ENCODE assay signal across 8 mouse cellular contexts in genomic region chr13:28953581-28953991, GRCm38 (mm10). TPM values are rescaled to one million over a fixed set of nuclear protein-coding genes. Genes with fewer than 3 reads are reported as not detected.
DNase-seq lines count a peak whose midpoint lies in the region; ATAC-seq and TF ChIP-seq lines count a peak whose summit lies in the region.

Sox4 (minus strand) TSS chr13:28953713.

- peaks cover 27% of the 10 kb centered on the region for H3K9me3 ChIP-seq in G1E (replicated peaks)
- H3K9me3 ChIP-seq in lung, embryonic 14.5 days (ENCODE audit: low read depth, low read length), result no peaks in the 10 kb centered on the region

- H3K27me3 ChIP-seq in G1E (ENCODE audit: insufficient read depth, low read length), result no peaks in the 10 kb centered on the region; the same call in 1 of the 2 replicates
- H3K27me3 ChIP-seq in cerebellum, adult 2 months (ENCODE audit: control insufficient read depth, insufficient read depth, low read length), result no peaks in the 10 kb centered on the region
- H3K27me3 ChIP-seq in lung, embryonic 14.5 days (ENCODE audit: insufficient read depth, low read length), result no peaks in the 10 kb centered on the region
- no peaks in the 10 kb centered on the region for H3K27me3 ChIP-seq in thymus, adult 2 months (ENCODE audit: control insufficient read depth, insufficient read depth, low read length)

- peak within 1 kb of the TSS; percentile 29 for H3K27ac ChIP-seq in cerebellum, adult 2 months (ENCODE audit: insufficient read depth, low read length)
- H3K27ac ChIP-seq in lung, embryonic 14.5 days (ENCODE audit: low read depth), result peak within 1 kb of the TSS; percentile 100
- peak within 1 kb of the TSS; percentile 87 for H3K27ac ChIP-seq in olfactory bulb, adult 2 months (ENCODE audit: insufficient read depth, low read depth, low read length)
- H3K27ac ChIP-seq in thymus, adult 2 months (ENCODE audit: control insufficient read depth, insufficient read depth, low read length), result peak within 1 kb of the TSS; percentile 80

- H3K4me1 ChIP-seq in G1E (ENCODE audit: insufficient read depth, low read depth, low read length), result no peaks in the 10 kb centered on the region; the same call in 1 of the 2 replicates
- H3K4me1 ChIP-seq in cerebellum, adult 2 months (ENCODE audit: control insufficient read depth, insufficient read depth, low read length), result no peaks in the 10 kb centered on the region
- peaks cover 1% of the 10 kb centered on the region; the same call in 1 of the 2 replicates for H3K4me1 ChIP-seq in lung, embryonic 14.5 days (ENCODE audit: insufficient read depth)
- peaks cover 1% of the 10 kb centered on the region for H3K4me1 ChIP-seq in olfactory bulb, adult 2 months (ENCODE audit: control insufficient read depth, insufficient read depth, low read length)
- peaks cover 6% of the 10 kb centered on the region for H3K4me1 ChIP-seq in thymus, adult 2 months (replicated peaks; ENCODE audit: control insufficient read depth, insufficient read depth, low read length)

- peak; percentile 55; the same call in 1 of the 2 replicates for TF ChIP-seq POLR2A in cerebellum, adult 2 months (IDR thresholded peaks at IDR 0.05; ENCODE audit: borderline replicate concordance, insufficient read depth, low read length)
- TF ChIP-seq POLR2A in olfactory bulb, adult 2 months (IDR thresholded peaks at IDR 0.05; ENCODE audit: insufficient read depth, low read depth, low read length), result peak; percentile 97
- TF ChIP-seq POLR2A in thymus, adult 2 months (IDR thresholded peaks at IDR 0.05; ENCODE audit: control insufficient read depth, extremely low read depth, insufficient read depth, low read length, poor library complexity), result peak; percentile 99

- under 1% methylated on average over 19 of the region's 19 CpGs for WGBS in cerebellum, adult 2 months
- WGBS in lung, embryonic 14.5 days, result under 1% methylated on average over 19 of the region's 19 CpGs
- under 1% methylated on average over 19 of the region's 19 CpGs for WGBS in olfactory bulb, adult 2 months
- WGBS in thymus, adult 2 months, result under 1% methylated on average over 19 of the region's 19 CpGs

- H3K9ac ChIP-seq in lung, embryonic 14.5 days, result peak within 1 kb of the TSS; percentile 100

- H3K4me2 ChIP-seq in lung, embryonic 14.5 days, result peak within 1 kb of the TSS; percentile 63

- ATAC-seq in G1E (ENCODE audit: extremely low read depth, insufficient number of reproducible peaks, low FRiP score, poor library complexity, severe bottlenecking), result no peak
- ATAC-seq in frontal cortex, adult (ENCODE audit: low TSS enrichment), result peak; percentile 43; the same call in 1 of the 2 replicates
- peak; percentile 75 to 88 for ATAC-seq in hematopoietic stem cell, adult 5-6 weeks (replicated peaks in 1 of 2; ENCODE audit: insufficient read depth in 1 of 2, low FRiP score in 2 of 2, low TSS enrichment in 1 of 2, low read depth in 1 of 2, poor library complexity in 2 of 2, severe bottlenecking in 2 of 2)
- ATAC-seq in lung, embryonic 14.5 days (ENCODE audit: insufficient read depth), result peak; percentile 89

- no peak for DNase-seq in G1E (ENCODE audit: low spot score)
- DNase-seq in cerebellum, adult 2 months, result peak; percentile 88 to 89
- peak; percentile 92 for DNase-seq in layer of hippocampus, adult 8-10 months (ENCODE audit: low spot score in 2 of 2)
- DNase-seq in lung, embryonic 14.5 days, result peak; percentile 99
- peak; percentile 97 for DNase-seq in thymus, adult 2 months

- H3K4me3 ChIP-seq in G1E (ENCODE audit: low read depth, low read length), result peak within 1 kb of the TSS; percentile 23; the same call in 1 of the 2 replicates
- H3K4me3 ChIP-seq in cerebellum, adult 2 months (replicated peaks; ENCODE audit: insufficient read depth, low read depth, low read length), result peak within 1 kb of the TSS; percentile 69
- H3K4me3 ChIP-seq in lung, embryonic 14.5 days (ENCODE audit: low read depth, low read length), result peak within 1 kb of the TSS; percentile 87
- peak within 1 kb of the TSS; percentile 84 for H3K4me3 ChIP-seq in olfactory bulb, adult 2 months (ENCODE audit: insufficient read depth, low read depth, low read length)
- peak within 1 kb of the TSS; percentile 98 for H3K4me3 ChIP-seq in thymus, adult 2 months (ENCODE audit: control insufficient read depth, insufficient read depth, low read length)

- no peak for TF ChIP-seq CTCF in G1E (IDR thresholded peaks at IDR 0.05; ENCODE audit: low read depth, low read length)
- no peak for TF ChIP-seq CTCF in cerebellum, adult 2 months (IDR thresholded peaks at IDR 0.05; ENCODE audit: borderline replicate concordance, insufficient read depth, low read depth, low read length)
- TF ChIP-seq CTCF in lung, embryonic 14.5 days (IDR thresholded peaks at IDR 0.05; ENCODE audit: low read depth), result no peak
- TF ChIP-seq CTCF in olfactory bulb, adult 2 months (IDR thresholded peaks at IDR 0.05; ENCODE audit: insufficient read depth, low read depth, low read length), result no peak
- no peak for TF ChIP-seq CTCF in thymus, adult 2 months (IDR thresholded peaks at IDR 0.05; ENCODE audit: borderline replicate concordance, control insufficient read depth, extremely low read depth, insufficient read depth, low read length, poor library complexity)

- no peaks in the 10 kb centered on the region for H3K36me3 ChIP-seq in G1E (replicated peaks)
- H3K36me3 ChIP-seq in lung, embryonic 14.5 days (ENCODE audit: insufficient read depth), result peaks cover 14% of the 10 kb centered on the region
- peaks cover under 1% of the 10 kb centered on the region; the same call in 1 of the 2 replicates for H3K36me3 ChIP-seq in thymus, adult 2 months (ENCODE audit: control insufficient read depth, insufficient read depth, low read length)

RNA-seq across cellular contexts. Expression of gene Sox4, which starts in this region (rescaled TPM):
- total RNA-seq in G1E (2014; fragmentation: Nextera tagmentation), result not detected in 2 replicates
- under 0.01 and 0.06 TPM in 2 replicates for total RNA-seq in G1E (2017)
- 0.02 TPM in 2 replicates for polyA plus RNA-seq in G1E (2012)
- 4.2 and 4.7 TPM in 2 replicates for polyA plus RNA-seq in cerebellum, adult 2 months (2012; rRNA removed)
- 150 and 177 TPM in 2 replicates for total RNA-seq in hematopoietic stem cell, adult 5-6 weeks (2017)
- total RNA-seq in layer of hippocampus, adult 8-10 months (2022), result 10 to 100 TPM; 13.5 to 16.0 (median 14.4) TPM
- 93.2 and 97.5 TPM in 2 replicates for polyA plus RNA-seq in lung, embryonic 14.5 days (2014; fragmentation: Nextera tagmentation; extraction: Ambion mirVana)
- polyA plus RNA-seq in olfactory bulb, adult 2 months (2012; ENCODE audit: insufficient read depth, insufficient read length, low replicate concordance, missing spikeins), result 84.4 TPM in 1 of 2 replicates, not detected in the other
- 137 and 191 TPM in 2 replicates for polyA plus RNA-seq in thymus, adult 2 months (2012; rRNA removed)

Comparison
In these comparisons a context has a peak if more than half of its experiments do, and no peak if none do; other contexts are left out.
1. RNA of gene Sox4 (total RNA-seq): 150 to 177 TPM in hematopoietic stem cell, adult 5-6 weeks and 13.5 to 16.0 TPM in layer of hippocampus, adult 8-10 months; under 0.01 to 0.06 TPM in G1E; every median in the first group is over 10 times any median in the second.
2. H3K4me3 ChIP-seq: peak in every context shown above with its lines; median percentile 98 in thymus, adult 2 months; 87 in lung, embryonic 14.5 days; 84 in olfactory bulb, adult 2 months; 69 in cerebellum, adult 2 months; 23 in G1E.
3. H3K27ac ChIP-seq: peak in every context shown above with its lines; median percentile 100 in lung, embryonic 14.5 days; 87 in olfactory bulb, adult 2 months; 80 in thymus, adult 2 months; 29 in cerebellum, adult 2 months.
4. Peak in every context shown above with its lines, with median percentiles within 50 percentile points of each other: POLR2A ChIP-seq.